Mouse (Mus musculus): ENCODE measurements at regions not wholly inside any gene's neighbourhood (a gene's known extent, or its start where the extent isn't known, plus 50 kb on each side); places are given as distances from the start of the nearest gene placed in this dataset.

- no peak for TF ChIP-seq CTCF (conservative IDR thresholded peaks at IDR 0.05 in 1 of 2, IDR thresholded peaks at IDR 0.05 in 1 of 2; ENCODE audit: low read depth in 2 of 2, low read length in 2 of 2)
- TF ChIP-seq IRF4 (IDR thresholded peaks at IDR 0.05; ENCODE audit: low read depth, low read length), result no peak
- no peak for TF ChIP-seq KAT2A (IDR thresholded peaks at IDR 0.05; ENCODE audit: insufficient replicate concordance, low read length)
- TF ChIP-seq HCFC1 (IDR thresholded peaks at IDR 0.05; ENCODE audit: low read depth, low read length), result no peak
- no peak for TF ChIP-seq CHD2 (IDR thresholded peaks at IDR 0.05; ENCODE audit: low read length)
- TF ChIP-seq ELF1 (IDR thresholded peaks at IDR 0.05; ENCODE audit: low read depth, low read length), result no peak
- no peak for TF ChIP-seq TCF12 (IDR thresholded peaks at IDR 0.05; ENCODE audit: low read depth, low read length)
- no peak for TF ChIP-seq POLR2A (IDR thresholded peaks at IDR 0.05; ENCODE audit: low read depth, low read length)
- TF ChIP-seq NELFE (IDR thresholded peaks at IDR 0.05; ENCODE audit: low read depth, low read length), result no peak
- TF ChIP-seq USF1 (IDR thresholded peaks at IDR 0.05; ENCODE audit: low read depth, low read length), result no peak
- TF ChIP-seq ZNF384 (IDR thresholded peaks at IDR 0.05; ENCODE audit: low read depth, low read length), result no peak
- no peak for TF ChIP-seq TBP (conservative IDR thresholded peaks at IDR 0.05; ENCODE audit: low read depth, low read length)
- TF ChIP-seq JUND (conservative IDR thresholded peaks at IDR 0.05; ENCODE audit: low read depth, low read length), result no peak
- no peak for TF ChIP-seq MAFK (IDR thresholded peaks at IDR 0.05; ENCODE audit: insufficient replicate concordance, low read length)
Observed at GRCm38 (mm10) chr13:60012046-60012813, 164.9 kb downstream of the Gas1 start.

Data from CH12.LX (cell line).